Mouse (Mus musculus) T-helper 1 cell (primary cell): ENCODE results near the gene Zcchc7.
"Not testable (repeated sequence)": the region's sequence is repeated elsewhere in the genome, so short reads cannot be mapped to it uniquely, and the experiment has no call there.

Experiments
- in situ Hi-C: fragments of 300-600 bp; cut with MboI, MseI; formaldehyde crosslinking; loops from one replicate; pipeline ENCODE4 v1.15.1; 2025; ENCODE audit warnings: high pct_unique_total_duplicates

The Zcchc7 gene

GRCm38 (mm10) chr4:44917312-44917848 lies 161.7 kb downstream of the Zcchc7 start:
- in situ Hi-C loops = loop anchor here (5.0 kb wide), 1 partner anchor 125 kb away; no protein-coding TSS in a partner anchor

DNA sequence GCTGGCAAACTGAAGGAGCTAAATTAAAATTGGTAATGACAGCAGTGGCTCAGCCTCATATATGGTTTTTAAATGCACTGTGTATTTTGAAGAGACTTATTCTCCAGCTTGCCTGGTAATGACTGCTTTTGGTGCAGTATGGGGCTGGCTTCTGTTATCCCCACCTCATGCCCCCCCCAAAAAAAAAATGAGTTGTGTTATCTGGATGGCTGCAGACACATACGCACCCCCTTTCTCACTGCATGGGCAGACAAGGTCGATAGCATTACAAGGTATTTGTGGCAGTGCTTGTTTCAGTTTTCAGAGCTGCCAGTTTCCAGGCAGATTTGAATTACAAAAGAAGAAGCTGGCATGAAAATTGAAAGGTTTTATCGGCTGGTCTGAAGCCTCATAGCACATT lies 162.2 kb downstream of the Zcchc7 start:
- in situ Hi-C loops = loop anchor here (5.0 kb wide), 1 partner anchor 126 kb away; no protein-coding TSS in a partner anchor

DNA sequence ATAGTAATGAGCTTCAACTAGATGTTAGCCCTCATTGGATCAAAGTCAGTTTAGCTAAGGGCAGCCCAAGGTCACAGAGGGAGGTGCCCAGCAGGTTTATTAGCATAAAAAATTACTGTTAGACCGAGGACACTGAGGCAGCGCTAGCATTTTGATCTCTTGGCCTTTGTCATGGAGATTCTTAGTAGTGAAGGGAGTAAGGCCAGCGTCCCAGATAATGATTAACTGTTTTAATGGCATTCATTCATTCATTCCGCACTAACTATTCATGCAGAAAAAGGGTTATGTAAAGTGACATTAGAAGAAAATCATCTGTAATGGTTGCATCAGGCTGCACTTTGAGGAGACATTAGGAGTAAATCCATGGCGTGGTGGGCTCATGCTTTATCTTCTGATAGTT lies 165.2 kb downstream of the Zcchc7 start:
- in situ Hi-C loops = no loop called here

DNA sequence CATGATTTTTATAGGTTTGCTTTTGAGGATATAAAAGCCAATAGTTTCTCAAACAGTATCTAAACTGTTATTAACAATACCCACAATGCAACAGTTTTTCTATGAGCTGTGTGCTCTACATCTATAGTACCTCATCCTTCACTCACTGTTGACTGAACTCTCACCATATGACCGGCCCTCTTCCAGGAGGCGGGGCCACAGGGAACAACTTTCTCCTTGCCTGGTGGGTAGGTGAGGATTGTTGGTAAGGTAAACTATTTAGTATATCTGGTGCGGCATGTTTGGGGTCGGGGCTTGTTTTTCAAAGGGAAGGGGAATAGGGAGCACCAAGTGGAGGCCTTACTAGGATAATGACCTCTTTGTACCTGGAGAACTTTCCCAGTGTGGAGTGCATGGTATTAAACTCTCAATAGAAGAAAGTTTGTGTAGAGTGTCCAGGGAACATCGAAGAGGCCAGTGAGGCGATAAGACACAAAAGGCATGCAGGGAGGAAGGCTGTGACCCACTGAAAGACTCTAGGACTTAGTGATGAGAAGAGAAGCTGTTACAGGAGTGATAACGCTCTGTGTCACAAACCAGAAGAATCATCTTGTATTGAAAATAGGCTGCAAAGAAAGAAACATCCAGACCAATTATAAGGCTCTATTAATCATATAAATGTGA lies 166.9 kb downstream of the Zcchc7 start:
- in situ Hi-C loops = no loop called here

DNA sequence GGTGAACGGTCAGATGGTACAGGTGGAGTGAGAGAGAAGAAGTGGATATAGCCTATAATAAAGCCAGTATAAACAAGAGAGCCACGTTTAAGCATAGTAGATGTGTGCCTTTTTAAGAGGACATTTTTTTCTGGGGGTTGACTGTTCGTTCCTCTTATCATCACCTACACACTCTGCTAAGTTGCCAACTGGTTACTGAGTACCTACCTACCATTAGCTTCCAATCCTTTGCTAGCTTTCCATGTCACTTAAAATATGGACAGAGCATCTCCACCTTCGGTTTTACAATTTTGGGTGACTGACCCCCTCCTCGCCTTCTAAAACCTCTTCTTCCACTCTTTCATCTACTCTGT lies 167.4 kb downstream of the Zcchc7 start:
- in situ Hi-C loops = no loop called here

DNA sequence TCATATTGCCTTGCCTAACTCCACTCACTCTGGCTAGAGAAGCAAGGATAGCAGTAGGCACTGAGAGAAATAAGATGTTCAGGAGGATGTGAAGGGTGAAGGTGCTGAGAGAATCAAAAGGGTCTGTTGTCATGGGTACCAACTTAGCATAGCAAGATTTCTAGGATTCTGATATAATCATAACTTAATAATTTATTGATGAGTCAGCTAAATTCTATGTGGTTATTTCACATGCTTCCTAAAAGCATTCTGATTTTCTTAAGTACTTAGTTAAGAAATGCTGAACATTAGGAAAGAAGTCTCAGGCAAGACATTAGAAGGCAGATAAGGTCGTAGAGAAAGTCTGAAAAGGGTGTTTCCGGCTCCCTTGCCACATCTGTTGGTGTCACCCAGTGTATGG lies 172.3 kb downstream of the Zcchc7 start:
- in situ Hi-C loops = no loop called here

- in situ Hi-C loops = no loop called here
Measured at GRCm38 (mm10) chr4:44928790-44929189, 173.1 kb downstream of the Zcchc7 start.

- in situ Hi-C loops = no loop called here
Measured at GRCm38 (mm10) chr4:44930406-44930805, 174.7 kb downstream of the Zcchc7 start.

- in situ Hi-C loops = no loop called here
Measured at GRCm38 (mm10) chr4:44931732-44932131, 176.1 kb downstream of the Zcchc7 start.

DNA sequence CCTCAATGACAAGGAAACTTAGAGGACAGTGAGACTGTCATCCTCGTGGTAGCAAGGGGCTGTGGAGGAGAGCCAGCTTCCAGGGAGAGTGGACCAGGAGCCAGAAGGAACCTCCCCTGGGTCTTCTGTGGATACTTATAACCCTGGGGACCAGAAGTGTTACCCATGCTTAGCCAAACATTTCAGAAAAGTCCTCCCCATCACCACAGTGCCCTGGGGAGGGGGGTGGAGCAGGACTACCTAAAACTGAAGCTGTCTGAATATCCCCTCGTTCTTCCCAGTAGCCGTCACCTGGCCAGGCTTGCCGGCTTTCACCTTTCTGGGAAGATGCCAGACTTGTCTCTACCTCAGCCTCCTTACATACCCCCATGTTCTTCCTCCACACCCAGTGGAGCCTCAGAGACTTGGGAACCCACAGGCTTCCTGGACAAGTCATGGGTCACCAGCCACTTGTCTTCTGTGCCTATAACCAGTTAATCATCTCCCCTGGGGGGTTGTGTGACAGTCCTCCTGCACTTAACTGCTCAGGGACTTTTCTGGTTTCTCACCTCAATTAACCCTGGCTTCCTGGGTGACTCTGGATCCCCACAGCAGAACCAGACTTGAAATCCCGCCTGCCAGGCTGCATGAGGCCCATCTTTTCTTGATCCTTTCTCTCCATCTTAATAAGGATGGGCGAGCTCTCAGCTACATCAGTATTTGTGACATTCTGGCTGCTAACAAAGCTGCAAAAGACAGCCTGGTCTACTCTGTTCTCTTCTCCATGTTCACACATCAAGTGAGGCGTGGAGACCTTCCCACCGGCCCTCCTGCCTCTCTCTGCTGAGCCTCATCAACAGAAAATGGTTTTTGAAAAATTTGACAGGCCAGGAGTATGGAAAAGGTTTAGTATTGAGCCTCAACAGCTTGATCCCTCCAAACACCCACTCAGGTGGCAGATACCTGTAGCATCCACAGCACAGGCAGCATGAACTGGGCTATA lies 183.0 kb downstream of the Zcchc7 start:
- in situ Hi-C loops = no loop called here

GRCm38 (mm10) chr4:44939576-44940249 lies 184.0 kb downstream of the Zcchc7 start:
- in situ Hi-C loops = no loop called here

DNA sequence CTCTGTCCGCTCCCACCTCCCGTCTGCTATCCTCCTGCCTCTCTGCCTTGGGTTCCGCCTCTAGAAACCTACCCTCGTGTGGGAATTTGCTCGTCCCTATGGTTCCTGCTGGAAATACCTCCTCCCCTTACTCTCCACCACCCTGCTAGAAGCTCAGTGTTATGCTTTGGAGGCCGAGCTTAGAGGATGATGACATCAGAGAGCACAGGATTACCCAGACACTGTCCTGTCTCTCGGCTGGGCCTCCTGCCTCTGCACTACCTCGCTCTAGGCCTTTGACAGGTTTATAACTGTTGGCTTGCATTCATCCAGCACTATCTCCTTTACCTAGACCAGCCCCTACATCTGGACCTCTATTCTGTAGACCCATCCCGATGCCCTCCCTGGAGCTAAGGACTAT lies 184.6 kb downstream of the Zcchc7 start:
- in situ Hi-C loops = no loop called here

DNA sequence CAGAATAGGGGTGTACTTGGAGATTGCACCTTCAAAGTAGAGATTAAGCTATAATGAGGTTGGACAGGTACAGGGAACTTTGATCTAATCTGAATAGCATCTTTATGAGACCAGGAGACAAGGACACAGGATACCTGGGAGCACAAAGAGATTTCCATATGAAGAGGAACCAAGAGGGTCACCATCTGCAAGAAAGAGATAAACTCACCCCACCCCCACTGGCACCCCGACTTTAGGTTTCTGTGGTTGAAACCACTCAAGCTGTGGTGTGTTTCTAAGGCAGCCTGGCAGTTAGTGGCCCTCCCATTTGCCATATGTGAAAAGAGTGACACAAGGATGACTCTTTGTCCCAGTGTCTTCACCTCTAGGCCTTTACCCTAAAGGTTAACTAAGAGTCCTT lies 186.6 kb downstream of the Zcchc7 start:
- in situ Hi-C loops = no loop called here

DNA sequence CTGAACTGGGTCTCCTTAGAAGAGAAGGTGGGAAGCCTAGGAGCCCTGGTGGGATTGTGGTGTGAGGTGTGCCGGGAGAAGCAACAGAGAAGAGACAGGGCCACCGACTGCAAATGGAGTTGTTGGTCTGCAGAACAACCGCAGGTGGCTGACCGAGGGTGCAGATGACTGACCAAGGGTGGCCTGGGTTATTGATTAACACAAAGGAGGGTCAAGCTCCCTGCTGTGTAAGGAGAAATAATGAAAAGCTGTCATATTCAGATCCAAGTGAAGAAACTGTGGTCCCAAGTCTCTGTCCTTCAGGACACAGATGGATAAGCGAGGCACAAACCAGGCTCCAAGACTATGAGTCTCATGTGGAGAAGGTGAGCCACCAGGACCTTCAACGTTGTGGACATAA lies 187.8 kb downstream of the Zcchc7 start:
- in situ Hi-C loops = no loop called here

DNA sequence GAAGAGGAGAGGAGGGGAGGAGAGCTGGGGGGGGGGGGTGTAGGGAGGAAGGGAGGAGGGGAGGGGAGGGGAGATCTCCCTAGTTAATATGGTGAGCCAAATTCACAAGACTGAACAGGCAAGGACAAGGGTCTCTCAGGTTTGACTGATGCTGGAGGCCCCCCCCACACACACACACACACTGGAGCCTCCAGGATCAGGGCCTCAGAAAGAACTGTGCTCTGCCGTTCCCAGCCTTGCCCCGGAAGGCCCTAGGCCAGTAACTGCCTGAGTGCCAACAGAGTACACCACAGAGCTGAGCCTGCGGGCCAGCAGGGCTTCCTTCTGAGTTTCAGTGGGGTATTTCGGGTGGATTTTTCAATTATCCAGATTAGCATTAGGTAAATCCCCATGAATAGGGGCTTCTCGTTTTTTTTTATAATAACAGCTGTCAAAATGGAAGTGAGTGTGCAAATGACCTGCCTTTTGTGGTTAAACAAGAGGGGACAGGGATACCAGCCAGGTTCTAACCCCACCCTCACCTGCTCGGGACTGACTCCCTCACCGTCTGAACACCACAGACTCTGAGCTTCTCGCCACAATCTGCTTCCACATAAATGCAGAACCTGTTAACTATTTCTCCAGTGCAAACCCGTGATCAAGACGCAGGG lies 188.9 kb downstream of the Zcchc7 start:
- in situ Hi-C loops = no loop called here

- in situ Hi-C loops = not testable (repeated sequence)
Measured at GRCm38 (mm10) chr4:44946126-44946525, 190.4 kb downstream of the Zcchc7 start.

DNA sequence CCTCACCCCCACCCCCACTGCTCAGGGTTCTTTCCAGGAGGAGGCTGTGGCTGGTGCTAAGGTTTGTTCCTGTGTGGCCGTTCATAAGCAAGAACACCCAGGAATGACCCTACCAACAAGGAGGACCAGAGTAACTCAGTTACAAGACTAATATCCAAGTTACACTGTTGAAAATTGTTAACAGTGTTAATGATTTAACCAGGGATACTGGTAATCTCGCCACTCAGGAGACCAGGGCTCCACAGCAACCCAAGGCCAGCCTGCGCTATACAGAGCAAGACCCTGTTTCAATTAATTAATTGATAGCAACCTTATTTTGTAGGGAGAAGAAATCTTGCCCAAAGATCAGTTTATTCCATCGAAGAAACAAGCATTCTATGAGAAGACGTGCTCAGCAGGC lies 191.8 kb downstream of the Zcchc7 start:
- in situ Hi-C loops = no loop called here

- in situ Hi-C loops = no loop called here
Measured at GRCm38 (mm10) chr4:44948314-44948713, 192.6 kb downstream of the Zcchc7 start.

GRCm38 (mm10) chr4:44953041-44953440 lies 197.4 kb downstream of the Zcchc7 start:
- in situ Hi-C loops = no loop called here

GRCm38 (mm10) chr4:44958776-44959175 lies 203.1 kb downstream of the Zcchc7 start:
- in situ Hi-C loops = no loop called here

DNA sequence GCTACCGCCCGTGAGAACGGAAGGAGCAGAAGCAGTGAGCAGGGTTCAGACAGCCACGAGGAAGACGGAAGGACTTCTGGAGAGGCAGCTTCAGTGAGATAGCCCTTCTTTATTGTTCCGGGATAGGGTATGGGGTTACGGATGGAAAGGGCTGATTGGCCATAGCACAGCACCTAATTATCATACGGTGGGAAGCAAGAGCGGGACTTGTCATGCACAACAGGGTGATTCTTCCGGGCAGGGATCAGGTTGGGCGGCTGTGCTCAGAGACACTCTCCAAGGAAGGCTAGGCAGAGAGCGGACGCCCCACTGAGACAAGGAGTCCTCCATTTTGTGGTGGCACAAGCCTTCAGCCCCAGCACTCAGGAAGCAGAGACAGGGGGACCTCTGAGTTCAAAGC lies 203.5 kb downstream of the Zcchc7 start:
- in situ Hi-C loops = no loop called here
